Mouse (Mus musculus) MEL (cell line): ENCODE measurements around the gene Rgs6.

Experiments
- CHD2 ChIP-seq: IDR thresholded peaks from 2 replicates; pipeline ENCODE4 v1.6.1; 2011; ENCODE audit warnings: low read length, improper control_type of control experiment
- CTCF ChIP-seq, 3 experiments: IDR thresholded peaks in 2 of 3; conservative IDR thresholded peaks in 1 of 3; 2 replicates each; pipeline ENCODE4 v1.5.1; 2011 to 2012; ENCODE audit warnings: low read length in 3 of 3, low read depth in 2 of 3, mild to moderate bottlenecking in 2 of 3, improper control_type of control experiment in 1 of 3, inconsistent platforms in 1 of 3, mixed read lengths in 1 of 3, moderate library complexity in 1 of 3; ENCODE audit not compliant: control insufficient read depth in 1 of 3, insufficient read depth in 1 of 3, poor library complexity in 1 of 3, severe bottlenecking in 1 of 3
- GATA1 ChIP-seq: IDR thresholded peaks from 2 replicates; pipeline ENCODE4 v1.6.1; 2011; ENCODE audit warnings: low read depth, low read length, improper control_type of control experiment
- HCFC1 ChIP-seq: IDR thresholded peaks from 2 replicates; pipeline ENCODE4 v1.6.1; 2012; ENCODE audit warnings: low read depth, mild to moderate bottlenecking, inconsistent platforms, low read length, improper control_type of control experiment, moderate library complexity
- JUND ChIP-seq: IDR thresholded peaks from 2 replicates; pipeline ENCODE4 v1.6.1; 2011; ENCODE audit warnings: low read depth, mild to moderate bottlenecking, improper control_type of control experiment, low read length
- MAZ ChIP-seq: IDR thresholded peaks from 2 replicates; pipeline ENCODE4 v1.6.1; 2012; ENCODE audit warnings: low read depth, mild to moderate bottlenecking, inconsistent platforms, low read length, improper control_type of control experiment
- POLR2AphosphoS2 ChIP-seq: IDR thresholded peaks from 2 replicates; pipeline ENCODE4 v1.6.1; 2011; ENCODE audit warnings: low read length, improper control_type of control experiment
- POLR2AphosphoS5 ChIP-seq: IDR thresholded peaks from 2 replicates; pipeline ENCODE4 v1.6.1; 2012; ENCODE audit warnings: low read depth, borderline replicate concordance, mild to moderate bottlenecking, inconsistent platforms, low read length, moderate library complexity, mixed read lengths
- RAD21 ChIP-seq: IDR thresholded peaks from 2 replicates; pipeline ENCODE4 v1.6.1; 2011; ENCODE audit warnings: mild to moderate bottlenecking, low read depth, low read length, improper control_type of control experiment

- TF ChIP-seq CTCF (IDR thresholded peaks at IDR 0.05 in 2 of 3, conservative IDR thresholded peaks at IDR 0.05 in 1 of 3; ENCODE audit: control insufficient read depth in 1 of 3, insufficient read depth in 1 of 3, low read depth in 2 of 3, low read length in 3 of 3, poor library complexity in 1 of 3, severe bottlenecking in 1 of 3) (no peak), POLR2AphosphoS2 (no peak), CHD2 (no peak), RAD21 (no peak), POLR2AphosphoS5 (no peak), JUND (no peak), GATA1 (no peak), HCFC1 (no peak), MAZ (no peak)
Observed at GRCm38 (mm10) chr12:82802711-82803110, 214.6 kb downstream of the Rgs6 start.
